Mouse (Mus musculus): ENCODE measurements at regions not wholly inside any gene's neighbourhood (a gene's known extent, or its start where the extent isn't known, plus 50 kb on each side); places are given as distances from the start of the nearest gene placed in this dataset.

- TF ChIP-seq USF1 (IDR thresholded peaks at IDR 0.05; ENCODE audit: low read depth) (no peak), TCF12 (IDR thresholded peaks at IDR 0.05; ENCODE audit: insufficient read depth, poor library complexity, severe bottlenecking) (no peak), POLR2A (IDR thresholded peaks at IDR 0.05; ENCODE audit: insufficient read length, low read depth) (no peak), MAX (IDR thresholded peaks at IDR 0.05; ENCODE audit: low read depth) (no peak), SRF (IDR thresholded peaks at IDR 0.05; ENCODE audit: control insufficient read depth, insufficient read length, low read depth) (no peak), POLR2AphosphoS2 (IDR thresholded peaks at IDR 0.05; ENCODE audit: insufficient read length, low read depth) (no peak), MYOD1 (IDR thresholded peaks at IDR 0.05; ENCODE audit: control insufficient read depth in 1 of 3, insufficient read length in 2 of 3, low read depth in 2 of 3) (no peak), TCF3 (IDR thresholded peaks at IDR 0.05; ENCODE audit: insufficient read length, low read depth) (no peak), E2F4 (IDR thresholded peaks at IDR 0.05; ENCODE audit: insufficient read depth) (no peak), MYOG (IDR thresholded peaks at IDR 0.05; ENCODE audit: control insufficient read depth in 1 of 3, insufficient read depth in 1 of 3, insufficient read length in 2 of 3, low read depth in 2 of 3) (no peak), REST (IDR thresholded peaks at IDR 0.05; ENCODE audit: insufficient read depth, insufficient read length) (no peak), CEBPB (IDR thresholded peaks at IDR 0.05; ENCODE audit: insufficient read depth, poor library complexity, severe bottlenecking) (no peak)
Measured at GRCm38 (mm10) chr1:143200213-143200889, 440.1 kb upstream of the B3galt2 start.

Data from myocyte (in vitro differentiated cells).